Mouse (Mus musculus): Measurements from ENCODE around the gene 1700013F07Rik. TPM values are rescaled to one million over a fixed set of nuclear protein-coding genes. Genes with fewer than 3 reads are reported as not detected.
"Not testable (repeated sequence)": the region's sequence is repeated elsewhere in the genome, so short reads cannot be mapped to it uniquely, and the experiment has no call there.

The 1700013F07Rik gene
- total RNA-seq (2021), result 1 to 10 TPM; 2.4 to 2.5 TPM
- long read RNA-seq, experiment 1, partial matches to known transcripts, result 0 of 4 reads
- long read RNA-seq, experiment 1, other reads (novel, unspliced or antisense), result 3 of 4 reads
- long read RNA-seq, experiment 2, partial matches to known transcripts, result 0 of 4 reads
- long read RNA-seq, experiment 2, other reads (novel, unspliced or antisense), result 4 of 4 reads

DNA sequence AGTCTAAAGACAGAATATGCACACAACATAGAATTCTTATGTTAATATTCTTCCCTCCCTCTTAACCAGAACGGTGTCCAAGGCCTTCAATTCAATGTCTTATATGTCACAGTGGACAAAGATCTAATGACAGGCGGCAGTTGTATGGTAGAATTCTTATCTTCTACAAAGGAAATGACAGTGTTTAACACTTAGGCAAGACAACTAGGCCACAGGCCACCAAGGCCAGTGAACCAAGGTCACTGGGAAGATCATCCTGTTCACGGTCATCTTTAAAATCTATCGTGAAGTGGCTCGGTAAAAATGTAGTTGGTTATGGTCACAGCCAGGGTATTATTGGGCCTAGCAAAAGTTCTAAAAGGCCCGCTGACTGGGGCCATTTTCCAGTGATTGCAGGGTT, at the start of gene 1700013F07Rik:
1700013F07Rik (plus strand) TSS at position 200 of the 400 bp plus-strand sequence.
- TF ChIP-seq CTCF (IDR thresholded peaks at IDR 0.05), result no peak
- no peak within 1 kb of the TSS for H3K27ac ChIP-seq
- intact Hi-C loops (cut with DNase I), result no loop called here
- no peak for DNase-seq (ENCODE audit: extremely low spot score in 1 of 2, low spot score in 2 of 2)
- H3K4me3 ChIP-seq, result no peak within 1 kb of the TSS

- H3K27ac ChIP-seq, result no peak overlapping the region
- no peak for DNase-seq (ENCODE audit: extremely low spot score in 1 of 2, low spot score in 2 of 2)
- no peak for TF ChIP-seq CTCF (IDR thresholded peaks at IDR 0.05)
- no peak overlapping the region for H3K4me3 ChIP-seq
- intact Hi-C loops (cut with DNase I), result no loop called here
These were observed 49.2 kb upstream of the 1700013F07Rik start for GRCm38 (mm10) chr3:108484749-108485148.

- peak; percentile 40 for TF ChIP-seq CTCF (IDR thresholded peaks at IDR 0.05)
- intact Hi-C loops (cut with DNase I), result no loop called here
- Histone ChIP-seq H3K4me3 (no peak overlapping the region), H3K27ac (no peak overlapping the region)
- no peak for DNase-seq (ENCODE audit: extremely low spot score in 1 of 2, low spot score in 2 of 2)
These were observed 44.0 kb upstream of the 1700013F07Rik start for GRCm38 (mm10) chr3:108489968-108490367.

GRCm38 (mm10) chr3:108494861-108495474, 39.0 kb upstream of the 1700013F07Rik start:
- TF ChIP-seq CTCF (IDR thresholded peaks at IDR 0.05), result no peak
- intact Hi-C loops (cut with DNase I), result loop anchor here (5.0 kb wide), 1 partner anchor 48 kb away; the partner anchor contains the start of gene Sars
- DNase-seq (ENCODE audit: extremely low spot score in 1 of 2, low spot score in 2 of 2), result no peak

GRCm38 (mm10) chr3:108495486-108495885, 38.5 kb upstream of the 1700013F07Rik start:
- intact Hi-C loops (cut with DNase I), result loop anchor here (5.0 kb wide), 1 partner anchor 48 kb away; the partner anchor contains the start of gene Sars
- H3K4me3 ChIP-seq, result no peak overlapping the region
- DNase-seq (ENCODE audit: extremely low spot score in 1 of 2, low spot score in 2 of 2), result no peak
- no peak for TF ChIP-seq CTCF (IDR thresholded peaks at IDR 0.05)
- H3K27ac ChIP-seq, result no peak overlapping the region

More at GRCm38 (mm10) chr3:108494861-108495474, 39.0 kb upstream of the 1700013F07Rik start:
- H3K4me3 ChIP-seq, result no peak overlapping the region
- no peak overlapping the region for H3K27ac ChIP-seq

GRCm38 (mm10) chr3:108497602-108498001, 36.3 kb upstream of the 1700013F07Rik start:
- no peak overlapping the region for H3K27ac ChIP-seq
- no peak for DNase-seq (ENCODE audit: extremely low spot score in 1 of 2, low spot score in 2 of 2)
- H3K4me3 ChIP-seq, result no peak overlapping the region
- no peak for TF ChIP-seq CTCF (IDR thresholded peaks at IDR 0.05)
- intact Hi-C loops (cut with DNase I), result loop anchor here (5.0 kb wide), 1 partner anchor 50 kb away; the partner anchor contains the start of gene Sars

DNA sequence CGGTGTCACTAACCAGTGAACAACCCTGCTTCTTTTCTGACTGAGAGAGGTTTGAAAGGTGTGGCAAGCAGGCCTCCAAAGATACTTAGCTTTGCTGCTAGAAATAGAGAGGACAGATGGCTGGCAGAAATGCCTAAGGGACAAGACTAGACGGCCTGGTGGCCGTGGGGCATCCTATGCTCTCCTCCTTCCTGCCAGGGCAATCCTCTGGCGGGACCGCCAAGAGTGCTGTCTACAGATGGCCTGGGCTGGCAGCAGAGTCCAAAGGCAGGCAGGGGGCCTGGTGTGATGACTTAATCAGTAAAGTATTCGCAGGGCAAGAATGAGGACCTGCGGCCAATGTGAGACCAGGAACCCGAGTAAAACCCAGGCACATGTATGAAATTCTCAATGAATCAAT, 34.1 kb upstream of the 1700013F07Rik start:
- intact Hi-C loops (cut with DNase I), result loop anchor here (5.0 kb wide), 1 partner anchor 53 kb away; the partner anchor contains the start of gene Sars
- no peak for DNase-seq (ENCODE audit: extremely low spot score in 1 of 2, low spot score in 2 of 2)
- no peak for TF ChIP-seq CTCF (IDR thresholded peaks at IDR 0.05)
- H3K4me3 ChIP-seq, result no peak overlapping the region
- H3K27ac ChIP-seq, result no peak overlapping the region

DNA sequence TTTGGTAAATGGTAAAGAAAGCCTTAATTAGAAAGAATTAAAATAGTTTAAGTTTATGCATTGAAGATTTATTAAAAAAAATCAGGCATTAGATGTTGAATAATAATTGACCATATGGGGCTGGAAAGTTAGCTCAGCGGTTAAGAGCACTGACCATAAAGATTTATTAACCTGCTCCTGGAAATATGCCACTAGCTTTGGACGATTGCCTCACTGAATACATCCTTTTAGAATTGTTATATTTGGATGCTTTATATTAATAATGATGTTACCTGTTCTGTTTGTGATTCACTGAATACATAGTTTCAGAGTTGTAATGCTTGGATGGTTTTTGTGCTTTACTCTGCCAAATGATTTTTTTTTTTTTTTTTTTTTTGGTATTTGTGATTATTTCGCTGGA, 32.5 kb upstream of the 1700013F07Rik start:
- DNase-seq (ENCODE audit: extremely low spot score in 1 of 2, low spot score in 2 of 2); H3K27ac ChIP-seq; intact Hi-C loops (cut with DNase I); H3K4me3 ChIP-seq: not testable (repeated sequence)

GRCm38 (mm10) chr3:108503908-108504307, 30.0 kb upstream of the 1700013F07Rik start:
- DNase-seq (ENCODE audit: extremely low spot score in 1 of 2, low spot score in 2 of 2), result no peak
- no peak for TF ChIP-seq CTCF (IDR thresholded peaks at IDR 0.05)
- intact Hi-C loops (cut with DNase I), result no loop called here
- Histone ChIP-seq H3K27ac (no peak overlapping the region), H3K4me3 (no peak overlapping the region)

- no peak for TF ChIP-seq CTCF (IDR thresholded peaks at IDR 0.05)
- Histone ChIP-seq H3K27ac (no peak overlapping the region), H3K4me3 (no peak overlapping the region)
- no peak for DNase-seq (ENCODE audit: extremely low spot score in 1 of 2, low spot score in 2 of 2)
- intact Hi-C loops (cut with DNase I), result no loop called here
These were observed 25.0 kb upstream of the 1700013F07Rik start for GRCm38 (mm10) chr3:108508745-108509474.

- DNase-seq (ENCODE audit: extremely low spot score in 1 of 2, low spot score in 2 of 2), result no peak
- no peak overlapping the region for H3K27ac ChIP-seq
- TF ChIP-seq CTCF (IDR thresholded peaks at IDR 0.05), result no peak
- H3K4me3 ChIP-seq, result no peak overlapping the region
- intact Hi-C loops (cut with DNase I), result no loop called here
These were observed 23.8 kb upstream of the 1700013F07Rik start for GRCm38 (mm10) chr3:108510156-108510555.
